Mouse (Mus musculus) neural tube, embryonic 12.5 days (tissue): ENCODE results near the gene Map4k5. TPM values are rescaled to one million over a fixed set of nuclear protein-coding genes. Genes with fewer than 3 reads are reported as not detected.
A peak's percentile ranks its signal among the peaks of the same experiment; 100 is the strongest.

Source experiments
- ATAC-seq: fragments of 200-750 bp; cut with Nextera tagmentation; 2 replicates; pipeline ENCODE4 v1.8.0; 2017; ENCODE audit warnings: low read depth, mild to moderate bottlenecking, moderate TSS enrichment, moderate library complexity; ENCODE audit not compliant: low FRiP score
- H3K27ac ChIP-seq: fragments of 300-500 bp; sonication (generic); 2 replicates; pipeline ENCODE4 v1.5.1; 2016
- H3K27me3 ChIP-seq: fragments of 300-500 bp; sonication (generic); replicated peaks from 2 replicates; pipeline ENCODE4 v1.6.1; 2016; ENCODE audit warnings: mild to moderate bottlenecking
- H3K36me3 ChIP-seq: fragments of 300-500 bp; sonication (generic); 2 replicates; pipeline ENCODE4 v1.6.1; 2016; ENCODE audit warnings: mild to moderate bottlenecking
- H3K4me1 ChIP-seq: fragments of 300-500 bp; sonication (generic); 2 replicates; pipeline ENCODE4 v1.6.1; 2016
- H3K4me2 ChIP-seq: fragments of 300-500 bp; sonication (generic); replicated peaks from 2 replicates; pipeline ENCODE4 v1.6.1; 2016; ENCODE audit warnings: mild to moderate bottlenecking
- H3K4me3 ChIP-seq: fragments of 300-500 bp; sonication (generic); 2 replicates; pipeline ENCODE4 v1.5.1; 2016
- H3K9ac ChIP-seq: fragments of 300-500 bp; sonication (generic); 2 replicates; pipeline ENCODE4 v1.6.1; 2016; ENCODE audit warnings: mild to moderate bottlenecking
- H3K9me3 ChIP-seq: fragments of 300-500 bp; sonication (generic); 2 replicates; pipeline ENCODE4 v1.6.1; 2016; ENCODE audit warnings: mild to moderate bottlenecking
- WGBS: fragments of 180-500 bp; shearing (Covaris S2); methylation state at CpG from one replicate; pipeline ENCODE4 v1.1.7; 2016; 5-methylcytosine and 5-hydroxymethylcytosine counted together
- polyA plus RNA-seq: library from polyadenylated mRNA; unstranded; fragments of >200 nt; fragmentation: Nextera tagmentation; extraction: Ambion mirVana; gene quantifications from 2 replicates; pipeline ENCODE4 v1.2.1, GENCODE M21; 2016

Gene Map4k5
- polyA plus RNA-seq, 1 experiment from 2014 or later = 44.6 TPM

- H3K9me3 ChIP-seq = no peaks in the 10 kb centered on the region
- H3K36me3 ChIP-seq = no peaks in the 10 kb centered on the region
These were observed 96.7 kb downstream of the Map4k5 start for GRCm38 (mm10) chr12:69796311-69796710.

GRCm38 (mm10) chr12:69790530-69791505 is 102.2 kb downstream of the Map4k5 start, which contains the start of gene Cdkl1:
Gene Cdkl1 (minus strand): TSS chr12:69791267.
- H3K4me3 ChIP-seq = peak within 1 kb of the TSS; percentile 49
- H3K27me3 ChIP-seq = no peaks in the 10 kb centered on the region
- peak within 1 kb of the TSS; percentile 99 for H3K4me2 ChIP-seq
- WGBS = 2% methylated on average over 45 of the region's 45 CpGs
- no peaks in the 10 kb centered on the region for H3K36me3 ChIP-seq
- H3K27ac ChIP-seq = no peak within 1 kb of the TSS
- H3K9ac ChIP-seq = peak within 1 kb of the TSS; percentile 61
- ATAC-seq = peak; percentile 95
- no peaks in the 10 kb centered on the region for H3K9me3 ChIP-seq
- H3K4me1 ChIP-seq = peaks cover 18% of the 10 kb centered on the region; the same call in 1 of the 2 replicates

More at GRCm38 (mm10) chr12:69796311-69796710, 96.7 kb downstream of the Map4k5 start:
- H3K9ac ChIP-seq = no peak overlapping the region
- H3K27ac ChIP-seq = no peak overlapping the region
- H3K4me3 ChIP-seq = no peak overlapping the region
- H3K4me2 ChIP-seq = no peak overlapping the region
- ATAC-seq = no peak
- WGBS = 91% methylated on average over 3 of the region's 3 CpGs
- H3K4me1 ChIP-seq = peaks cover 3% of the 10 kb centered on the region; the same call in 1 of the 2 replicates
- no peaks in the 10 kb centered on the region for H3K27me3 ChIP-seq

- Histone ChIP-seq H3K36me3 (no peaks in the 10 kb centered on the region), H3K9me3 (no peaks in the 10 kb centered on the region), H3K27me3 (no peaks in the 10 kb centered on the region), H3K27ac (no peak overlapping the region), H3K4me2 (peak overlapping the region; percentile 99), H3K9ac (peak overlapping the region; percentile 61), H3K4me3 (peak overlapping the region; percentile 49), H3K4me1 (peaks cover 18% of the 10 kb centered on the region; the same call in 1 of the 2 replicates)
- 31% methylated on average over 27 of the region's 27 CpGs for WGBS
- 0 out of 2 replicates have a peak, but pooled peaks have one; percentile 18 for ATAC-seq
These were observed 103.1 kb downstream of the Map4k5 start for GRCm38 (mm10) chr12:69789766-69790529.

DNA sequence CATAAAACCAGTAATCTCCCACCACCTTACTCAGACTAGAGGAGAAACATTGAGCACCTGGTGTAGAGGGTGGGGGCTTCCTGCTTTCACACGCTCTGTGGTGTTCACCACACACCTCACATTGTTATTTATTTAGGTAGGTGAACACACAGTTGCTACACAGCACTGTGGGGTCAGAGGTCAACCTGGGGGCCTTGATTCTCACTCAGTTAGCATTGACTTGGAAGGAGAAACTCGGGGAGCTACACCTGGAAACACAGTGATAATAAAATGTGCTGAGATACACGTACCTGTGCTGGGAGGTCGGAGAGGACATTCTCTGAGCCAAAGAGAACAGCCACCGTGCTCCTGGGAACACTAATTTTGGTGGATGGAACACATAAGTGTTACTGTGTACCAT is 104.6 kb downstream of the Map4k5 start:
- WGBS = 90% methylated on average over 5 of the region's 5 CpGs
- no peak overlapping the region for H3K4me2 ChIP-seq
- no peak overlapping the region for H3K27ac ChIP-seq
- H3K4me1 ChIP-seq = peaks cover 18% of the 10 kb centered on the region; the same call in 1 of the 2 replicates
- H3K9ac ChIP-seq = no peak overlapping the region
- H3K36me3 ChIP-seq = no peaks in the 10 kb centered on the region
- ATAC-seq = no peak
- no peaks in the 10 kb centered on the region for H3K9me3 ChIP-seq
- H3K4me3 ChIP-seq = no peak overlapping the region
- H3K27me3 ChIP-seq = no peaks in the 10 kb centered on the region

DNA sequence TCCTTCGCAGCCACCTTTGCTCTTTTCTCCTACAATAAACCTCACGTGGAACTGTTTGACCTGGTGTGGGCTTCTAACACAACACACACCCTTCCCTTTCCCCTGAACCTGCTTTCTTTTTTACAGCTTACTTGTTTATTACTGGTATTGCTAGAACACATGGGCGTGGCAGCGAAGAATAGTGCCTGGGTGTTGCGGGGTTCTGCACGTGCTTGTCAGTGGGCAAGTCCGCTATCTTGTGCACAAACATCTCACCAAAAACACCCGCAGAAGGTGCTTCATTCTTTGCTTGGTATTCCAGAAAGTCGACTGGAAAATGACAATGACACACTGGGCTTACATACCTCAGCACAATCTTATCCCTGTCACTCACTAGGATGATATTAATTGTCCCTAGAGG is 107.5 kb downstream of the Map4k5 start:
- WGBS = 87% methylated on average over 9 of the region's 9 CpGs

DNA sequence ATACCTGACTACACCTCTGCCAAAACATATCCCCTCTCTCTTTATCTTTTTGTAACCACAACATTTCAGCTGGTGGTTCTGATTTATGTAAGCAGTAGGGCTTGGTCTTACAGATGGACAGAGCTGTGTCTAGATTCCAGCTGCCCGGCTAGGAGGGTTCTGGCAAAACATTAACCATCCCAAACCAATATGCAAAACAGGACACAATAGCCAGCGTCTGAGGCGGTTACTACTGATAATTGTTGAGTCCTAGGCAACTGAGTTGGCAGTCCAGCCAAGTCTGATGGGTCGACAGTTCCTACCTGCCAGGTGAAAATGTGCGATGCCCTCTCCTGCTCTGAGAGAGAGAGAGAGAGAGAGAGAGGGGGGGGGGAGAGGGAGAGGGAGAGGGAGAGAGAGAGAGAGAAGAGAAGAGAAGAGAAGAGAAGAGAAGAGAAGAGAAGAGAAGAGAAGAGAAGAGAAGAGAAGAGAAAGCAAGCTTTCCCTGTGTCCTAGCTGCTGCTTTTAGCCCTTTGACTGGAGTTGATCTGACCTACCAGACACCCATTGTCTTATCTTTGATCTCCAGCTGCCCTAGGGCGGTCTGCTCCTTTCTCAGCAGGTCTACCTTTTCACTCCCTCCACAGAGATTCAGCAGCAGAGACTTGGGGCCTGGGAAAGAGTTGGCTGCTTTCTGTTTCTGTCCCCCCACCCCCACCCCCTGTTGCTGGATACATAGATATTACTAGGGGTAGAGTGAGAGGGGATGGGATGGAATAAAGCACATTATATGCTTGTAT is 109.6 kb downstream of the Map4k5 start:
- Histone ChIP-seq H3K27ac (no peak overlapping the region), H3K4me1 (no peaks in the 10 kb centered on the region)
- 46% methylated on average over 6 of the region's 6 CpGs for WGBS

More for the DNA sequence above, 107.5 kb downstream of the Map4k5 start:
- Histone ChIP-seq H3K36me3 (no peaks in the 10 kb centered on the region), H3K9me3 (no peaks in the 10 kb centered on the region), H3K9ac (no peak overlapping the region), H3K27ac (no peak overlapping the region), H3K4me1 (0 out of 2 replicates have a peak, but pooled peaks cover 7% of the 10 kb centered on the region), H3K27me3 (no peaks in the 10 kb centered on the region), H3K4me2 (no peak overlapping the region), H3K4me3 (no peak overlapping the region)
- no peak for ATAC-seq

GRCm38 (mm10) chr12:69781935-69782650 is 110.9 kb downstream of the Map4k5 start:
- no peak overlapping the region for H3K27ac ChIP-seq
- ATAC-seq = 0 out of 2 replicates have a peak, but pooled peaks have one; percentile 37
- no peak overlapping the region for H3K9ac ChIP-seq

More for the DNA sequence above, 109.6 kb downstream of the Map4k5 start:
- H3K36me3 ChIP-seq = no peaks in the 10 kb centered on the region
- no peaks in the 10 kb centered on the region for H3K9me3 ChIP-seq
- no peak overlapping the region for H3K4me3 ChIP-seq
- H3K27me3 ChIP-seq = no peaks in the 10 kb centered on the region
- H3K9ac ChIP-seq = no peak overlapping the region
- no peak overlapping the region for H3K4me2 ChIP-seq
- no peak for ATAC-seq

GRCm38 (mm10) chr12:69781480-69781879 is 111.5 kb downstream of the Map4k5 start:
- 64% methylated on average over 8 of the region's 8 CpGs for WGBS
- Histone ChIP-seq H3K27me3 (no peaks in the 10 kb centered on the region), H3K36me3 (no peaks in the 10 kb centered on the region), H3K4me1 (no peaks in the 10 kb centered on the region), H3K27ac (no peak overlapping the region), H3K4me3 (no peak overlapping the region), H3K9ac (no peak overlapping the region), H3K9me3 (no peaks in the 10 kb centered on the region), H3K4me2 (no peak overlapping the region)
- ATAC-seq = no peak

More at GRCm38 (mm10) chr12:69781935-69782650, 110.9 kb downstream of the Map4k5 start:
- H3K4me3 ChIP-seq = no peak overlapping the region
- H3K4me2 ChIP-seq = no peak overlapping the region
- 72% methylated on average over 10 of the region's 10 CpGs for whole genome bisulfite sequencing
- no peaks in the 10 kb centered on the region for H3K9me3 ChIP-seq
- no peaks in the 10 kb centered on the region for H3K27me3 ChIP-seq
- no peaks in the 10 kb centered on the region for H3K36me3 ChIP-seq
- H3K4me1 ChIP-seq = no peaks in the 10 kb centered on the region

DNA sequence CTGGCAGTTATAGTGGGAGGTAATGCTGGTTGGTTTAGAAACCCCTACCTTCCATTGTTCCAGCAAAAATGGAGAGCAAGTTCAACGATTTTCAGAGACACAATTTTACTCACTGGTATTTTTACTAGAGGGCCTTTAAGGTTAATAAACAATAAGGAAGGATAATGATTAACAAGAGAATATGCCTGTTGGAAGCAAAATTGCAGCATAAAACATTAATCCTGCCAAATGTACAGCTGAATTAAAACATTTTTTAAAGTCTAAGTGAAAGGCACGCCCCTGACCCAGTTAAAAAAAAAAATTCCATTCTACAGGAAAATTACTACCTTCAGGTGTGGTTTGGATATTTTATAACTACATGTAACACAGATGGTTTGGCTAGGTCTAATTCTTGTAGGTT is 115.0 kb downstream of the Map4k5 start:
- Histone ChIP-seq H3K27ac (no peak overlapping the region), H3K4me2 (no peak overlapping the region), H3K9ac (no peak overlapping the region), H3K4me3 (no peak overlapping the region), H3K9me3 (no peaks in the 10 kb centered on the region), H3K36me3 (no peaks in the 10 kb centered on the region), H3K27me3 (no peaks in the 10 kb centered on the region), H3K4me1 (no peaks in the 10 kb centered on the region)
- 73% methylated on average over 2 of the region's 2 CpGs for WGBS
- no peak for ATAC-seq

DNA sequence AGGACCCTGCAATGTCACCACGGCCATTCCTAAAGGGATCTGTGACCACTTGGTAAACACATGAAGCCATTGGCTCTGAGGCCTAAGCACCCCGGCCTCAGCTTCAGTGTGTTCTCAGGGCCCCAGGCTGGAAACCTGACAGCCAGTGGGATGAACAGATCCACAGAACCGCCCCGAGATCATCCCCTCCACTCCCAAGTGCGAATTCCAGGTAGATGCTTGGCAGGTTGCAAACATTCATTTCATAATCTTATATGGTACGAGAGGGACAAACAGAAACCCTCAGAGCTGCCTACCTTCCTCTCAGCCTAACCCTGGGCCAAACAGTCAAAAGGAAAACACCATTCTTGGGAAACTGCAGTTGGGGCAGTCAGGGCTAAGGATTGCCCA is 115.7 kb downstream of the Map4k5 start:
- Histone ChIP-seq H3K9me3 (no peaks in the 10 kb centered on the region), H3K4me3 (no peak overlapping the region), H3K36me3 (no peaks in the 10 kb centered on the region), H3K27me3 (no peaks in the 10 kb centered on the region), H3K9ac (no peak overlapping the region), H3K4me1 (no peaks in the 10 kb centered on the region), H3K4me2 (no peak overlapping the region), H3K27ac (no peak overlapping the region)
- ATAC-seq = no peak
- WGBS = 87% methylated on average over 6 of the region's 6 CpGs
